Mouse (Mus musculus) small intestine, adult 2 months (tissue): Measurements from ENCODE around the gene Fgfr4.

ENCODE experiments used
- CTCF ChIP-seq: fragments of 200-500 bp; IDR thresholded peaks from 2 replicates; pipeline ENCODE4 v1.5.1; 2012; ENCODE audit warnings: low read depth, mild to moderate bottlenecking, control low read depth, inconsistent platforms, low read length, moderate library complexity, mixed read lengths; ENCODE audit not compliant: insufficient replicate concordance, insufficient read length; ENCODE audit errors: extremely low read depth
- POLR2A ChIP-seq: fragments of 200-500 bp; IDR thresholded peaks from 2 replicates; pipeline ENCODE4 v1.6.1; 2012; ENCODE audit warnings: low read depth, mild to moderate bottlenecking, control low read depth, inconsistent platforms, low read length, moderate library complexity

- TF ChIP-seq POLR2A = no peak
- no peak for TF ChIP-seq CTCF
Observed at GRCm38 (mm10) chr13:55179591-55179990, 27.2 kb downstream of the Fgfr4 start.
